Mouse (Mus musculus) CH12.LX (cell line): ENCODE data around the gene Stom.

Experiments used
- CHD2 ChIP-seq: IDR thresholded peaks from 2 replicates; pipeline ENCODE4 v1.6.1; 2011; ENCODE audit warnings: low read length, improper control_type of control experiment
- CTCF ChIP-seq, 2 experiments: IDR thresholded peaks in 1 of 2; conservative IDR thresholded peaks in 1 of 2; 2 replicates each; pipeline ENCODE4 v1.5.1; 2011 to 2012; ENCODE audit warnings: low read depth in 2 of 2, low read length in 2 of 2, improper control_type of control experiment in 1 of 2, inconsistent platforms in 1 of 2, mild to moderate bottlenecking in 1 of 2, moderate library complexity in 1 of 2
- ELF1 ChIP-seq: IDR thresholded peaks from 2 replicates; pipeline ENCODE4 v1.6.1; 2014; ENCODE audit warnings: low read depth, mild to moderate bottlenecking, inconsistent platforms, low read length, improper control_type of control experiment
- EP300 ChIP-seq: IDR thresholded peaks from 2 replicates; pipeline ENCODE4 v1.6.1; 2011; ENCODE audit warnings: low read length, improper control_type of control experiment
- HCFC1 ChIP-seq: IDR thresholded peaks from 2 replicates; pipeline ENCODE4 v1.6.1; 2012; ENCODE audit warnings: low read depth, mild to moderate bottlenecking, inconsistent platforms, low read length, improper control_type of control experiment
- SMC3 ChIP-seq: IDR thresholded peaks from 2 replicates; pipeline ENCODE4 v1.6.1; 2011; ENCODE audit warnings: low read depth, low read length, improper control_type of control experiment
- TBP ChIP-seq: conservative IDR thresholded peaks from 2 replicates; pipeline ENCODE4 v1.6.1; 2011; ENCODE audit warnings: low read depth, low read length, improper control_type of control experiment
- TCF12 ChIP-seq: IDR thresholded peaks from 2 replicates; pipeline ENCODE4 v1.6.1; 2014; ENCODE audit warnings: low read depth, mild to moderate bottlenecking, inconsistent platforms, low read length, improper control_type of control experiment
- ZC3H11A ChIP-seq: IDR thresholded peaks from 2 replicates; pipeline ENCODE4 v1.6.1; 2012; ENCODE audit warnings: low read depth, mild to moderate bottlenecking, inconsistent platforms, low read length, improper control_type of control experiment
- ZNF384 ChIP-seq: IDR thresholded peaks from 2 replicates; pipeline ENCODE4 v1.6.1; 2012; ENCODE audit warnings: low read depth, low read length, improper control_type of control experiment, inconsistent platforms

GRCm38 (mm10) chr2:35269136-35269535 lies 67.6 kb downstream of the Stom start:
- TF ChIP-seq CHD2 (no peak), CTCF (conservative IDR thresholded peaks at IDR 0.05 in 1 of 2, IDR thresholded peaks at IDR 0.05 in 1 of 2; ENCODE audit: low read depth in 2 of 2, low read length in 2 of 2) (no peak), ELF1 (no peak), ZC3H11A (no peak), HCFC1 (no peak), EP300 (no peak), SMC3 (no peak), TBP (no peak), TCF12 (no peak), ZNF384 (no peak)
